Comparison of ENCODE assay signal across 13 mouse cellular contexts in genomic region chr1:4623268-4623667, GRCm38 (mm10).
DNase-seq lines count a peak whose midpoint lies in the region; ATAC-seq and TF ChIP-seq lines count a peak whose summit lies in the region.
"Had no signal": no experiment of that assay in that cellular context is flagged by ENCODE, and none has a peak within 500 bp of the region (broad histone marks: within the 10 kb centered on the region; RNA-seq: fewer than 3 reads in every experiment).

No protein-coding gene starts in this region.

- no peaks in the 10 kb centered on the region for H3K27me3 ChIP-seq in intestine, embryonic 15.5 days (replicated peaks)
- no peaks in the 10 kb centered on the region for H3K27me3 ChIP-seq in intestine, embryonic 16.5 days (replicated peaks; ENCODE audit: control insufficient read depth, insufficient read depth, low read length)
- H3K27me3 ChIP-seq in heart, embryonic 14.5 days (ENCODE audit: control insufficient read depth, insufficient read depth, low read length): no peaks in the 10 kb centered on the region
- no peaks in the 10 kb centered on the region for H3K27me3 ChIP-seq in forebrain, postnatal 0 days (ENCODE audit: insufficient read depth, low read length)
- H3K27me3 ChIP-seq: embryonic facial prominence, embryonic 15.5 days had no signal

- H3K4me3 ChIP-seq in intestine, embryonic 15.5 days (replicated peaks): no peak overlapping the region
- no peak overlapping the region for H3K4me3 ChIP-seq in intestine, embryonic 16.5 days (ENCODE audit: low read length)
- no peak overlapping the region for H3K4me3 ChIP-seq in heart, embryonic 14.5 days (ENCODE audit: control insufficient read depth in 1 of 2, insufficient read depth in 1 of 2, low read depth in 1 of 2, low read length in 2 of 2)
- H3K4me3 ChIP-seq in forebrain, postnatal 0 days (ENCODE audit: low read depth, low read length): no peak overlapping the region
- H3K4me3 ChIP-seq: embryonic facial prominence, embryonic 15.5 days had no signal

- no peak for TF ChIP-seq CTCF in forebrain, postnatal 0 days (IDR thresholded peaks at IDR 0.05; ENCODE audit: low read depth)

- H3K36me3 ChIP-seq in intestine, embryonic 15.5 days: no peaks in the 10 kb centered on the region
- no peaks in the 10 kb centered on the region for H3K36me3 ChIP-seq in intestine, embryonic 16.5 days (ENCODE audit: control insufficient read depth, insufficient read depth, low read length)
- no peaks in the 10 kb centered on the region for H3K36me3 ChIP-seq in heart, embryonic 14.5 days (ENCODE audit: control insufficient read depth, insufficient read depth, low read length)
- H3K36me3 ChIP-seq in forebrain, postnatal 0 days (ENCODE audit: insufficient read depth): no peaks in the 10 kb centered on the region
- H3K36me3 ChIP-seq: embryonic facial prominence, embryonic 15.5 days had no signal

- no peak overlapping the region for H3K4me2 ChIP-seq in intestine, embryonic 15.5 days (replicated peaks)
- no peak overlapping the region for H3K4me2 ChIP-seq in intestine, embryonic 16.5 days (ENCODE audit: low read depth, low read length)
- no peak overlapping the region for H3K4me2 ChIP-seq in heart, embryonic 14.5 days (ENCODE audit: low read length)
- H3K4me2 ChIP-seq in forebrain, postnatal 0 days (ENCODE audit: low read depth): no peak overlapping the region
- H3K4me2 ChIP-seq: embryonic facial prominence, embryonic 15.5 days had no signal

- ATAC-seq in intestine, embryonic 15.5 days: no peak
- ATAC-seq in intestine, embryonic 16.5 days: no peak
- no peak for ATAC-seq in heart, embryonic 14.5 days (ENCODE audit: insufficient number of reproducible peaks, insufficient read depth, low FRiP score, low read depth)
- peak; percentile 79 for ATAC-seq in megakaryocyte progenitor cell, adult 5-6 weeks (replicated peaks; ENCODE audit: poor library complexity)
- no peak for ATAC-seq in erythroid progenitor cell, adult 5-6 weeks (replicated peaks; ENCODE audit: low FRiP score, poor library complexity, severe bottlenecking)
- no peak for ATAC-seq in forebrain, postnatal 0 days
- ATAC-seq: activated CD4-positive, CD25-positive, alpha-beta regulatory T cell, adult 4 months; hindbrain, embryonic 16.5 days had no signal

- H3K4me1 ChIP-seq in intestine, embryonic 15.5 days (replicated peaks): no peaks in the 10 kb centered on the region
- no peaks in the 10 kb centered on the region for H3K4me1 ChIP-seq in intestine, embryonic 16.5 days (ENCODE audit: control insufficient read depth, insufficient read depth, low read length)
- peaks cover 2 to 5% of the 10 kb centered on the region in 2 experiments; a peak in 1 of 4 replicates for H3K4me1 ChIP-seq in heart, embryonic 14.5 days (ENCODE audit: control insufficient read depth in 2 of 2, insufficient read depth in 2 of 2, low read length in 2 of 2)
- H3K4me1 ChIP-seq in forebrain, postnatal 0 days (ENCODE audit: insufficient read depth): no peaks in the 10 kb centered on the region
- H3K4me1 ChIP-seq: embryonic facial prominence, embryonic 15.5 days had no signal

- no peaks in the 10 kb centered on the region for H3K9me3 ChIP-seq in intestine, embryonic 15.5 days
- no peaks in the 10 kb centered on the region for H3K9me3 ChIP-seq in intestine, embryonic 16.5 days (ENCODE audit: control insufficient read depth, low read length)
- H3K9me3 ChIP-seq in heart, embryonic 14.5 days (ENCODE audit: control insufficient read depth, low read length): no peaks in the 10 kb centered on the region
- no peaks in the 10 kb centered on the region for H3K9me3 ChIP-seq in forebrain, postnatal 0 days (ENCODE audit: low read length)
- H3K9me3 ChIP-seq: embryonic facial prominence, embryonic 15.5 days had no signal

- H3K27ac ChIP-seq in intestine, embryonic 15.5 days: 0 out of 2 replicates have a peak overlapping the region, but pooled peaks have one; percentile 13
- H3K27ac ChIP-seq in intestine, embryonic 16.5 days (ENCODE audit: low read length): no peak overlapping the region
- peak overlapping the region; percentile 64 to 66 for H3K27ac ChIP-seq in heart, embryonic 14.5 days (replicated peaks in 1 of 2; ENCODE audit: control insufficient read depth in 1 of 2, insufficient read depth in 1 of 2, low read depth in 2 of 2, low read length in 2 of 2)
- H3K27ac ChIP-seq in forebrain, postnatal 0 days (ENCODE audit: low read depth, low read length): no peak overlapping the region
- H3K27ac ChIP-seq: embryonic facial prominence, embryonic 15.5 days had no signal

- H3K9ac ChIP-seq in intestine, embryonic 15.5 days: no peak overlapping the region
- H3K9ac ChIP-seq in intestine, embryonic 16.5 days (ENCODE audit: low read depth, low read length): no peak overlapping the region
- H3K9ac ChIP-seq in heart, embryonic 14.5 days (ENCODE audit: low read length): no peak overlapping the region
- H3K9ac ChIP-seq in forebrain, postnatal 0 days: no peak overlapping the region
- H3K9ac ChIP-seq: embryonic facial prominence, embryonic 15.5 days had no signal

- DNase-seq in liver: peak; percentile 17
- no peak for DNase-seq in urinary bladder, adult 2 months (ENCODE audit: low spot score)
- DNase-seq in forebrain, postnatal 0 days: no peak
- DNase-seq: cerebellum, adult 9-10 months; right cerebral cortex, postnatal 25 days had no signal

- WGBS in intestine, embryonic 15.5 days: 40% methylated on average over 2 of the region's 2 CpGs
- WGBS in intestine, embryonic 16.5 days: 53% methylated on average over 2 of the region's 2 CpGs
- 0% methylated on average over 2 of the region's 2 CpGs for WGBS in heart, embryonic 14.5 days
- WGBS in forebrain, postnatal 0 days: 76% methylated on average over 2 of the region's 2 CpGs

Comparison
In these comparisons a context has a peak if more than half of its experiments do, and no peak if none do; other contexts are left out.
1. H3K27ac ChIP-seq: peak in intestine, embryonic 15.5 days (single experiment) and heart, embryonic 14.5 days (2 of 2); none in intestine, embryonic 16.5 days (single experiment) and forebrain, postnatal 0 days (single experiment).